Mouse (Mus musculus) lung, adult 2 months (tissue): ENCODE results near the gene Atp8a1.

ENCODE experiments used
- CTCF ChIP-seq: fragments of 200-500 bp; IDR thresholded peaks from 2 replicates; pipeline ENCODE4 v1.5.1; 2011; ENCODE audit warnings: mild to moderate bottlenecking, low read length, control low read depth; ENCODE audit not compliant: insufficient read depth
- POLR2A ChIP-seq: fragments of 200-500 bp; IDR thresholded peaks from 2 replicates; pipeline ENCODE4 v1.6.1; 2011; ENCODE audit warnings: low read depth, mild to moderate bottlenecking, control low read depth, low read length, borderline replicate concordance; ENCODE audit errors: extremely low read depth

DNA sequence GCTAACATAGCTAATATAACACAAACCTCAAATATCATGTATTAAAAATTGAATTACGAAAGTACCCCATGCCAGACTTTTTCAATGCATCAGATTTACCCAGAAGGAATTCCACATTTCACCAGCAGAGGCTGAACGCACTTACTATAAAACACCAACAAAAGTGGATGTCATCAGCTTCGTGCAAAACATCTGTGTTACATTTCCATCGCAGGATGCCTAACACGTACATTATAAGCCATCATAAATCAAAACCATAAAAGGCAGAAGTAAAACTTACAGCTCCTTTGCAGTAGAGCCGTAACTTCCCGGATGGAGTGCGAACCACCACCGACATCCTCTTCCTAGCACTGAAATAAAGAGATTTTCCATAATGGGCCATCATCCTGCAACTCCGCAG, 109.1 kb downstream of the Atp8a1 start:
- TF ChIP-seq CTCF (no peak), POLR2A (no peak)
